Mouse (Mus musculus) layer of hippocampus, postnatal 25 days (tissue): ENCODE data around the gene Smok3b. TPM values are rescaled to one million over a fixed set of nuclear protein-coding genes. Genes with fewer than 3 reads are reported as not detected.
"Not testable (repeated sequence)": the region's sequence is repeated elsewhere in the genome, so short reads cannot be mapped to it uniquely, and the experiment has no call there.

Source experiments
- DNase-seq, 2 experiments: peaks; one replicate each; pipeline ENCODE4 v3.0.0; 2022; ENCODE audit warnings: mixed read lengths in 2 of 2, low spot score in 1 of 2; ENCODE audit errors: extremely low spot score in 1 of 2
- total RNA-seq, 2 experiments: library from RNA; stranded (reverse); gene quantifications; 2 replicates each; pipeline ENCODE4 v1.2.3; 2021

Gene Smok3b
- not detected for total RNA-seq

DNA sequence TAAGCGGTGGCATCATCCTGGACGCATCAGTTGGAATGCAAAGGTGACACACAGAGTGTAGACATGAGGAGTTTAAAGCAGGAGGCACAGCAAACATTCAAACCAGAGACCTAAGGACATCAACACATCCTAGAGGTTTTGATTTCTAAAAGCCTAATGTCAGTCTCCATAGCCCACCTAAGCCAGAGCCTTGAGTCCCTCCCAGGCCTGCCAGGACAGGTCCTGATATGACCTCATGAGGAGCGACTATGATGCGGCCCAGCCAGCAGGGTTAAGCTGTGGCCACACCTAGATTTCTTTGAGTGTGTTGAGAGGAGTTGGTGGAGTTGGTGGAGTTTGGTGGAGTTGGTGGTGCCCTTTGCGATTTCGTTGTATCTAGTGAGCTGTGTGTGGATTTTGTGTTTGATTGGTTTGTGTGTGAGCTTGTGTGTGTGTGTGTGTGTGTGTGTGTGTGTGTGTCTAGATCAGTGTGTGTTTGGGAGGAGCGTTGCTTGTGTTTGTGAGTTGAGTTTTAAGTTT is at the start of gene Smok3b, which contains the start of gene Smok3a:
Gene Smok3b (plus strand): TSS at position 469 of the 519 bp plus-strand sequence.
Gene Smok3a (plus strand): TSS at position 301 of the 519 bp plus-strand sequence.
- not testable (repeated sequence) for DNase-seq

DNA sequence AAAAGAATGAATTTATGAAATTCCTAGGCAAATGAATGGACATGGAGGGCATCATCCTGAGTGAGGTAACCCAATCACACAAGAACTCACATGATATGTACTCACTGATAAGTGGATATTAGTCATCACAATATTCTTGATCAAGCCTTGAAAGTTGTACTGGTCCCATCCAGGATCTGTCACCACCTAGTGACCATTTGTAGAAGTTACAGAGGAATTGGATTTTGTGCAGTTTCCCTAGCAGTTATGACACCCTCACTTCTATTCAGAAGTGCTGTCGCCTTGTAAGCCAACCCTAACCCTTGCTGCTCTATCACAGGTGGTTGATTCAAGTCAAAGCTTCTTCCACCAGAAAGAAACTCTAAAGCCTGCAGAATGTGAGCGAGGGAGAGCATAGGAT is 48.1 kb upstream of the Smok3b start:
- DNase-seq = no peak

DNA sequence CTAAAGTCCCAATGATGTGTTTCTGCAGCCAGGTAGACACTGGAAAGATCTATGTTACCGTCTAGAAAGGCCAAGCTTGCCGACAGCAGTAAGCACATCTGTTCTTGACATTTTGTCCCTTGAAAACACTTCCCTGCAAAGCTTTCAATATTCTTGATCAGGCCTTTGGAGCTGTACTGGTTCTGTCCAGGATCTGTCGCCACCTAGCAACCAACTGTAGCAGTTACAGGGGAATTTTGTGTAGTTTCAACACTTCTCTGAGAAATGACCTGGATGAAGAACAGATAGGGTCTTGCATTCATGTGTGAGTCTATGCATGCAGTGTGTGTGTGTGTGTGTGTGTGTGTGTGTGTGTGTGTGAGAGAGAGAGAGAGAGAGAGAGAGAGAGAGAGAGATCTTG is 47.5 kb upstream of the Smok3b start:
- peak in 1 of 2 experiments; percentile 16 for DNase-seq

DNA sequence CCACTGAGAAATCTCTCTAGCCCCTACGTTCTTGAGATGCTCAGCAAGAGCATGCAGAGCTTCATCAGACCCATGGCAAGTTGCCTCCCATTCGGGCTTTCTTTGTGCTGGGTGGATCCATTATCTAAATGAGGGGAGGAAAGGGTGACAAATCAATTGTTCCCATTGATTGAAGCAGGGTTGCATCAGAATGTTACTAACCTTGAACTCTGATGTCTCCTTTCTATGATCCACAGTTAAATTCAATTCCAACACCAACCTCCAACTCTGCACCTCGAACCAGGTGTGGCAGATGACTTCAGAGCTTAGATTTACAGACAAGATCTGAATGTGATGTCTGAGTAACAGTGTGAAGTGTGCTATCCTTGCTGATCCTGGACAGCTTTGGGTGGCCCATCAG is 46.5 kb upstream of the Smok3b start:
- DNase-seq = no peak

DNA sequence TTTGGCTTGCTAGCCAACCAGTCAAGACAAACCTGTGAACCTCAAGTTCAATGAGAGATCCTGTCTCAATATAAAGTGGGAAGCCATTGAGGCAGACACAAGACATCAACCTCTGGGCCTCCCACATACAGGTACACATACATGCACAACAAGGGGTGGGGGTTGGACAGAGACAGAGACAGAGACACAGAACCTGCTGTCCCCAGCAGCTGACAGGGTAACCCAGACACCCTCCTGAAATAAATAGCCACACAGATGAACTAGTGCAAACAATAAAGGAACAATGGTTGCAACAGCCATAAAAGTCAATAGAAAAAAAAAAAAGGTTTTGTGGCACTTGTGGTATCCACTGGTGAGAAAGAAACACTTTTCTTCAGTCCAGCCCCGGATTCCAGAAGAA is 45.8 kb upstream of the Smok3b start:
- no peak for DNase-seq

DNA sequence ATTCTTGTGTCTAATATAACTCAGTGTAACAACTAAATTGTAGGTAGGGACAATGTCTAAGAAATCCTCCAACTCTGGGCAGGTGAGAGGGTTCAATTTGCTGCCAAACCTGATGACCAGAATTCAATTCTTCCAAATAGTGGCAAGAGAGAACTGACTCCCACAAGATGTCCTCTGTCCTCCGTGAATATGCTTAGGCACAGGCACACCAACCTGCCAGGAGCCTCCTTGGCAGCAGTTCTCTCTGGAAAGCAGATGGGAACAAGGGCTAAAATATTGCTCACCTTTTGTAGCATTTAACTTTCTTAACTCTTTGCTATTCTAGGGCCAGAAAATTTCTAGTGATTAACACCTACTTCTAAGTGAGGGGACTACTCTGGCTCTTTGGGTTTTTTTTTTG is 43.9 kb upstream of the Smok3b start:
- DNase-seq = no peak

DNA sequence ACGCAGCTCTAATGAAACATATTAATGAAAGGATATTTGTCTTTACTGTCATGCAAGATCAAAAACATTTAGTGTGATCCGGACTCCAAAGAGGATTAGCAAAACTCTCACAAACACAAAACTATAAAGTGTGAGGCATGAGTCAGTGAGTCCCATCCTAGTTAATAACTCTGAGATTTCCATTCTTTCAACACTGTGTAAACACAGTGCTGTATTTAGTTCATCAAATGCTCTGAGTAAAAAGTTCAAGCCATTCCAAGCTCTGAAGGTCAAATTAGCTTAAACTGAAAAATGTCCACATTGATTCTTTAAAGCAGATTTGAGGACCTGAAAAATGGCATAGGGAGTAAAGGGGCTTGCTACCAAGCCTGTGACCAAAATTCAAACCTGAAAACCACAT is 42.1 kb upstream of the Smok3b start:
- DNase-seq = no peak

DNA sequence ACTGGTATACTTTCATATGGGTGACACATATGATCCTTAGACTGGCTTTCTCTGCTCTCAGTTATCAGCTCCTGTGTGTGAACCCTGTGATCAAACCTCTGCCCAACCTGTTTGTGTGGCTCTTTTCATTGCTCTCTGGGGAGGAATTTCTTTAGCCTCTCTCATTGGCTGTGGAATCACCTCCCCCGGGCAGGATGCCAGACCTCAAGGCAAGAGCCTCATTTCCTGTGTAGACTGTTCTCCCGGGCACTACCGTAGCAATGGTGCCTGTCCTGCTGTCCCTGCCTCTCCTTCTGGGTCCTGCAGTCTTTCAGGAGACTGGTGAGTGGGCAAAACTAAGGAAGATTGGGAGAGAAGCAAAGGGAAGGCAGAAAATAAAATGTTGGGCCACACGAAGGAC is 39.9 kb upstream of the Smok3b start, which contains the start of gene Azgp1:
Gene Azgp1 (plus strand): TSS at position 221 of the 400 bp plus-strand sequence.
- DNase-seq = no peak

DNA sequence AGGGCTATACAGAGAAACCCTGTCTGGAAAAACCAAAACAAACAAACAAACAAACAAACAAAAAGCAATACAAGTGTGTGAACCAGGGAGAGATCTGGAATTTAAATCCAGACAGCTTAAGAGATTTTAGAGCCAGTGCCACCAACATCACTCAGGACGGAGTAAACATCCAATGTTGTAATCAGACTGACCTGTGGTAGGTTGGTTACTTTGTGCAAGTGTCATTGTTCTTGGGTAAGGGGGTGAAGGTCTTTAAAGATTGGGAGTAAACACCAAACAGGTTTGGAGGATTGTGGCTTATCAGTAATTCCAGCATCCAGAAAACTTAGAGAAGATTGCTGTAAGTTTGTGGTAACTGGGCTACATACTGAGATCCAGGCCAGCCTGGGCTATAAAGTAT is 34.9 kb upstream of the Smok3b start:
- DNase-seq = no peak

DNA sequence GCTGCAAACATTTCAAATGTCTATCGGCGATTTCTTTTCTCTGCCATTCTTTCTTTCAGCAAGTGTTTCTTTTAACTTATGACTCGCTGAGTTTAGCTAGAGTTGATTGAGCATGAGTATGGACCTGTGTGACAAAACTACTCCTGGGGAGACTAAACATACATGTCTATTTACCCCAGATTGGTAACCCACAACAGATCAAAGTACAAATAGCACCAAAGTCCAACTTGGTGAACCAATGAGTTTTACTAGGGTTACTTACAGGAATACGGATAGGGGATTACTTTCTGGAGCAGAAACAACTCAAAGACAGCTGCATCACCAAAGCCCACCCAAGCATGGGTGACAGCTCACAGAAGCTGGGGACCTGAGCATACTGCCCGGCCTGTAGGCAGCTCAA is 11.8 kb upstream of the Smok3b start:
- DNase-seq = no peak

DNA sequence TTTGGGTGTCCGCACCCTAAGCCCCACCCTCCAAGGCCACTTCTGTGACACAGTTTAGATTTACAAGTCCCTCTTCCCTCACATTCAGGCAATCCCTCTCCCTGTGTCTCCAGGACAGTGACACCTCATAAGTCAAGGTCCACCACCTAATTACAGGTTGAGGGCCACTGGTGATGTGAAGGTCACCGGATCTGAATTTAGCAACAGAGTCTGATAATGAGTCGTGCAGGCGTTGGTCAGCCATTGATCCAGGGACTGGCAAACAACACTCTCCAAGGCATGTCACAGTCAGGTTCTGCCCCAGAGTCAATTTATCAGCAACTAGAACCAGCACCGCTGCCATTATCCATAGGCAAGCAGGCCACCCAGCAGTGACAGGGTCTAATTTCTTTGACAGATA is 8.8 kb upstream of the Smok3b start:
- DNase-seq = no peak

DNA sequence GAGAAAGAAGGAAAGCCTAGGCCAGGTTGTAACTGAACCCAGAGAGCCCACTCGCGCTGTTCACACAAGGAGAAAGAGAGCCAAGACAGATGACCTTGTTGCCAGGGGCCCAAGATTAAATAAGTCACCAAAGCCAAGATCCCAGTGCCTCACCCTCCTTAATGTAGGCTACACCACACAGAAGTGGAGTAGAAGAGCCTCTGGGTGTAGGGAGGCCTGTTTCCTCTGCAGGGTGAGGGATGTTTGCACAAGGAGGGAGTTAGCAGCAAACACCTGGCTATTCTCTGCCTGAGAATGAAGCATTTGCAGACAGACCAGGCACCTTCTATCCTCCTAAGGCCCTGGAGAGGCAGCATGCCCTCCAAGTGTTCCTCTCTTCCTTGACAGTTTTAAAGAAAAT is 4.7 kb upstream of the Smok3b start:
- no peak for DNase-seq

DNA sequence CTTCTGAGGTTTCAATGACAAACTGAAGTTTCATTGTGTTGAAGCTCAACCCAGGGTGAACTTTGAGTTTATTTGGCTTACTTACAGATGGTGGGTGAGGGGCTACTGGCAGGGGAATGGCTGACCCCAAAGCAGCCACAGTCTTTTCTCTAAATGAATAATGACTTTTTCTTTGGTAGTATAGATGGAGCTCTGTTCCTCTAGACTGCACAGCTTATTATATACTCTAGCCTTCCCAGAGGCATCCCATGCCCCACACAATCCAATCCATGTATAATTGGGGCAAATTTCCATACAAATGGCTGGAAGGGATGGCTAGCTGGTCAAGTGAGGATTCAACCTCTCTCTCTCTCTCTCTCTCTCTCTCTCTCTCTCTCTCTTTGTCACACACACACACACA is 4.2 kb upstream of the Smok3b start:
- DNase-seq = no peak

DNA sequence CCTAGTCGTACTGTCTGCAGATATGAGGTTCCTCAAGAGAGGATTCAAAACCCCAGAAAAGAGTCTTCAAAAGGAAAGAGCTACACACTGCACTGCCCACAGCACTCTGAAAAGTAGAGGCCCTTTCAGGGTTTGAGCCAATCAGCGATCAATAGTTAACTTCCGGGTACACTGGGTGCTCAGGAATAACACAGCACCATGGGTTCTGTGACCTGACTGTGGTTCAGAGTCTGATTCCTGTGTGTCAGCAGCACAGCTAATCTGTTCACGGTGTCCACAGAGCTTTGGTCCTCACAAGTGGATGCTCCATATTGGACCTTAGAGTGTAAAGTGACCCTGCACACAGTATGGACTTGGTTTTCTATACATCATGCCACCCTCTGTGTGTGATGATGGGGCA is 1.7 kb upstream of the Smok3b start:
- not testable (repeated sequence) for DNase-seq

DNA sequence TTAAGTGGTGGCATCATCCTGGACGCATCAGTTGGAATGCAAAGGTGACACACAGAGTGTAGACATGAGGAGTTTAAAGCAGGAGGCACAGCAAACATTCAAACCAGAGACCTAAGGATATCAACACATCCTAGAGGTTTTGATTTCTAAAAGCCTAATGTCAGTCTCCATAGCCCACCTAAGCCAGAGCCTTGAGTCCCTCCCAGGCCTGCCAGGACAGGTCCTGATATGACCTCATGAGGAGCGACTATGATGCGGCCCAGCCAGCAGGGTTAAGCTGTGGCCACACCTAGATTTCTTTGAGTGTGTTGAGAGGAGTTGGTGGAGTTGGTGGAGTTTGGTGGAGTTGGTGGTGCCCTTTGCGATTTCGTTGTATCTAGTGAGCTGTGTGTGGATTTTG is 31.7 kb downstream of the Smok3b start, which contains the start of gene Smok3c:
Gene Smok3c (plus strand): TSS at position 301 of the 400 bp plus-strand sequence.
- DNase-seq = not testable (repeated sequence)

DNA sequence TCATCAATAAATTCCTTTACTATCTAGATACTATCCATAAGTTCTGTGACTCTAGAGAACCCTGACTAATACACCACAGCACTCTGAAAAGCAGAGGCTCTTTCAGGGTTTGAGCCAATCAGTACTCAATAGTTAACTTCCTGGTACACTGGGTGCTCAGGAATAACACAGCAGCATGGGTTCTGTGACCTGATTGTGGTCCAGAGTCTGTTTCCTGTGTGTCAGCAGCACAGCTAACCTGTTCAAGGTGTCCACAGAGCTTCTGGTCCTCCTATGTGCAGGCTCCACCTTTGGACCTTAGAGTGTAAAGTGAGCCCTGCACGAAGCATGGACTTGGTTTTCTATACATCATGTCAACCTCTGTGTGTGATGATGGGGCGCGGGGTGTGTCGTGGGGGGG is 52.6 kb downstream of the Smok3b start:
- DNase-seq = no peak

DNA sequence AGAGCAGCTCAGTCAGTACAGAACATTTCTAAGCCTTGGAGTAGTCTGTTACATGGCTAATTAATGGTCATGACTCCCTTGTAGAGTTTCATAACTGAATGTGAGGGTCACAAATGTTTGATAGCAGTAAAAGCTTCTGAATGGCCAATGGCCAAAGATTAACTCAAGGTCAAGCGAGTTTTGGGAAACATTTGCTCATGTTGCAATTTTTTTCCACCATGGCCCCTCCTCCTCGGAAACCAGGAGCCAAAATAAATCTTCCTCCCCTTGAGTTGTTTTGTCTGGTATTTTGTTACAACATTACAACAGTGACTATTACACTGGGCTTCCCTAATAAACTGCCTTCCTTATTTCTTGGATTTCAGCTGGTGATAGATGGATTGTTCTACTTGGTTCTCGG is 54.5 kb downstream of the Smok3b start:
- no peak for DNase-seq

DNA sequence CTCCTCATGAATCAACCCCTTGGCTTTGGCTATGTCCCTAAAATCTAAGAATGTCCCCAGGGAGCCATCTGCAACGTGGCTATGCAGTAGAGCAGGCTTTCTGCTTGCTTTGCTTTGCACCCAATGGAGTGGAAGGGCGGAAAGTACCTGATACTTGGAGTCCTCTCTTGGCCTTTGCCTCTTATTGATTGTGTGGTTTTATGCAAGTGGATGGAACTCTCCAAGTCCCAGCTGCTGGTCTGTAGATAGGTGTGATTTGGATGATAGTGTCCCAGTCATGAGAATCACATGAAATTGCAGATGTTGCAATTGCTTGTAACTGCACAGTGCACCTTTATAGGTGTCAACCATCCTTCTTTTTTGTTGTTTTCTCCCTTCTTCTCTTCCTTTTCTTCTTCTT is 54.9 kb downstream of the Smok3b start:
- no peak for DNase-seq

DNA sequence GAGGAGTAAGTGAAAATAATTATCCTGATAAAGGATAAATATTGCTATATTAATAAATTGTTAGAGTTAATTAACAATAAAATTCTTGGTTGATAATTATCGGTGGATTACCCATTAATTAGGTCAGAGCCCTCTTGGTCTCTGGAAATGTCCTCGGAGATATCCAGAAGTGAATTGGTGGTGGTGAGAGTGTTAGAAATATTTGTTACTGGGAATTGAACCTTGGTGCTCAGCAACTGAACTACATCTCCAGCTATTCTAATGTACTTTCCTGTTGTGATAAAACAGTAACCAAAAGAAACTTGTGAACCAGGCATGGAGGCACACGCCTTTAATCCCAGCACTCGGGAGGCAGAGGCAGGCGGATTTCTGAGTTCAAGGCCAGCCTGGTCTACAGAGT is 59.2 kb downstream of the Smok3b start:
- no peak for DNase-seq

DNA sequence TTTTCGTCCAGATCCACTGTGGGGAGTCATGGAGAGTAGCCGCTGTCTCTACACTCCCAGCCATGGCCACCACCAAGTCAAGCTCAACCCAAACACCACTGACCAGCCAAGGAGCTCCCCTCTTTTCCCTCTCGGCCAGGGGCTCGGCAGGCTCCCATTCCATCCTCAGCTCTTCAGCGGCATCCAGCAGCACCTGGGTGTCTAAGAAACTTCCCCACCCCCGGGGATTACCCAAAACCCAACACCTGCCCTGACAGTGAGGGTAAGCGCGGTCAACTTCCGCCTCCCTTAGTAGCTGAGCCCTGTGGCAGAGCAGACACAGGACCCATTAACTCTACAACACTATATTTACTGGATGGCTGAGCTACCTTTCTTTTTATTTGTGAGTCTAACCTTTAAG is 60.2 kb downstream of the Smok3b start:
- no peak for DNase-seq

DNA sequence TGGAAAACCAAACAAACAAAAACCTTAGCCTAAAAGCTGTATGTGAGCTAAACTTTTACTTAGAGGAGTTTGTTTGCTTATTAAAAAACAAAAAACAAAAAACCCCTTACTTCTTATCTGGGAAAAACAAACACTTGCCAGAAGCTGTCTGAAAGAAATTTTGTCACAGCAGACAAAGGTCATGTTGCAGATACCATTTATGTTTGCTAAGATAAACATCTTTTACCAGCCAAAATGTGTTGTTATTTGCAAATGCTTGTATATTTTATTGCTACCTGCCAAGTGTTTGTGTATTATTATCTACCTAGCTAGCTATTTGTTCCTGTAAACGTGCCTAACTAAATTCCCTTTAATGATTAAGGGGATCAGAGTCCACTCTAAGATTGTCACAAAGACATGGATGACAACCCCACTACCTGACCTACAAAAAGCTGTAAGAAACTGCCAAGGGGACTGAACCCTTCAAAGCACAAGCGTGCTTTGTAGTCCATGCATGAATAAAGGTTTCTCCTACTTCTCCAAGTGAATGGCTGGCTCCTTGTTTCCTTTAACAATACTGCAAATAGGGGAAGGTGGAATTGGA is 62.2 kb downstream of the Smok3b start:
- no peak for DNase-seq

DNA sequence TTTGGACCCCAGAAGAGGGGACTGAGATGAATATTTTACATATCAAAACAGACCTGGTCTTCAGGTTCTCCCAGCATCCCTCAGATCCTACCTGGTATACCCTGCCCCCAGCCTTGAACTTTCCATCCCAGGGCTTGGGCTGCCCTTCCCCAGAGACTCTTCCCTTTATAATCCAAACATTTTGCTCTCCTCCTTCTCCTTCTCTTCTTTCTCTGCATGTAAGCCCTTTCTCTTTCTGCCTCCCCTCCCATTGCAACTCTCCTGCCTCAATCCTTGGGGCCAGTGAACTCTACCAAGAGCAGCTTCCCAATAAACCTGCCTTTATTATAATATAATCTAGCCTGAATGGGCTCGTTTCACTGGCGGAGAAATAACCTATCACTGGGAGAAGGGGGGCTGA is 62.7 kb downstream of the Smok3b start:
- no peak for DNase-seq

DNA sequence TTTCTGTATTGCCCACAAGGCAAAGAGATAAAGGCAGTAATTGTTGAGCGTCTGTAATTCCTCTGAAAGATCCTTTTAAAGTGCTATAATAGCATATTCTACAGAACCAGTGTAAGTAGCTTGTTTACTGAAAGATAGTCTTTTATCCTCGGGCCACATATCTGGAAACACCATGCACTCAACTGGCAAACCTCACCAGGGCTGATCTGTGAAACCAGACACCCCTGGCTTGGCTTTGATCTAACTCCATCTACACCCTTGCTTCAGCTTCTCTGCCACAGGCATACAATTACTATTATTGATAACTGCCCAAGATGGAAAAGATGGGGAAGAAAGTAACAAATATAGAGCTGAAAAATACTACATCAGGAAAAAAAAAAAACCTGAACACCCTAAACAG is 63.3 kb downstream of the Smok3b start:
- no peak for DNase-seq
